Mouse (Mus musculus): ENCODE measurements around the gene Mtln. TPM values are rescaled to one million over a fixed set of nuclear protein-coding genes. Genes with fewer than 3 reads are reported as not detected.

The Mtln gene
- total RNA-seq (2012; rRNA removed) (43.9 and 51.3 TPM in 2 replicates), total RNA-seq (2014; rRNA removed) (37.2 and 47.2 TPM in 2 replicates), polyA plus RNA-seq (2012; ENCODE audit: insufficient read length, low read depth) (35.4 and 40.7 TPM in 2 replicates)

DNA sequence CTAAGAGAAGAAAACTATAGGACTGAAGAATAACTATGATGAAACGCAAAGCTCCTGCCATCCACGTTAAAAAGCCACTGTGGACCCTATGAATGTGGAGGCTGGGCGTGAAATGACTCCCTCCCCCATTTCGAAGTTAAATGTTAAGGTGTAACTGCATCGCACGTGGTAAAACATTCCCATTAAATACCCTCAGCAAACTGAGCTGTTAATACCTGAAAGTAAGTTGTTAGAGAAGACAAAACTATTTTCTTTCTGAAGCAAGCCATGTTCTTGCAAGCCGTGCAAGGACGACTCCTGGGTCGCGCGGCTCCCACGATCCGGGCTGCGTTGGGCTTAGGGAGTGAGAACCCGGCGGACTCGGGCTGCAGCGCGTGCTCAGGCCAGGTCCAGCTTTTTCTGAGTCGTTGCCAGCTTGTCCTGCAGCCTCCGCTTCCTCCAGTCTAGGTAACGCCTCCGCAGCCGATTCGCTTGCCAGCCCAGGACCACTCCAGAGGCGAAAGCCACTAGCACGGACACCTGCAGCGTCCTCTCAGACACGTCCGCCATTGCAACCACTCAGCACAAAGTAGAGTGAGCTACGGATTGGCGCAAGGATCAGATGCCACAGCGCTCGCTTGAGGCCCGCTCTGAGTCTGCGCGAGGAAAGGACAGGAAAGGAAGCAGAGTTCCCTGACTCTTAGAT lies at the start of gene Mtln:
Gene Mtln, minus strand, starts transcription at position 570 of the 685 bp plus-strand sequence.
- TF ChIP-seq ZC3H11A (IDR thresholded peaks at IDR 0.05; ENCODE audit: low read depth, low read length) (no peak), MAZ (IDR thresholded peaks at IDR 0.05; ENCODE audit: low read depth, low read length) (no peak), ELF1 (IDR thresholded peaks at IDR 0.05; ENCODE audit: low read depth, low read length) (peak; percentile 71), MAX (IDR thresholded peaks at IDR 0.05; ENCODE audit: low read length) (peak; percentile 71; the same call in 1 of the 2 replicates), JUND (conservative IDR thresholded peaks at IDR 0.05; ENCODE audit: low read depth, low read length) (0 out of 2 replicates have a peak, but pooled peaks have one; percentile 21), RAD21 (IDR thresholded peaks at IDR 0.05; ENCODE audit: low read depth, low read length) (no peak), POLR2A (IDR thresholded peaks at IDR 0.05; ENCODE audit: low read depth, low read length) (peak; percentile 97), PAX5 (IDR thresholded peaks at IDR 0.05; ENCODE audit: low read length) (no peak), MXI1 (IDR thresholded peaks at IDR 0.05; ENCODE audit: low read depth, low read length) (peak; percentile 90), NELFE (IDR thresholded peaks at IDR 0.05; ENCODE audit: low read depth, low read length) (peak; percentile 92), TCF12 (IDR thresholded peaks at IDR 0.05; ENCODE audit: low read depth, low read length) (peak; percentile 91), USF2 (conservative IDR thresholded peaks at IDR 0.05; ENCODE audit: low read depth, low read length) (no peak), MEF2A (IDR thresholded peaks at IDR 0.05; ENCODE audit: borderline replicate concordance, low read depth, low read length) (peak; percentile 28; the same call in 1 of the 2 replicates), ZNF384 (IDR thresholded peaks at IDR 0.05; ENCODE audit: low read depth, low read length) (no peak), UBTF (IDR thresholded peaks at IDR 0.05; ENCODE audit: low read depth, low read length) (peak; percentile 69; the same call in 1 of the 2 replicates), USF1 (IDR thresholded peaks at IDR 0.05; ENCODE audit: low read depth, low read length) (no peak), TBP (conservative IDR thresholded peaks at IDR 0.05; ENCODE audit: low read depth, low read length) (peak; percentile 94), POLR2AphosphoS2 (IDR thresholded peaks at IDR 0.05; ENCODE audit: low read depth, low read length) (peak; percentile 84), IRF4 (IDR thresholded peaks at IDR 0.05; ENCODE audit: low read depth, low read length) (no peak), CTCF (conservative IDR thresholded peaks at IDR 0.05 in 1 of 2, IDR thresholded peaks at IDR 0.05 in 1 of 2; ENCODE audit: low read depth in 2 of 2, low read length in 2 of 2) (no peak), RCOR1 (conservative IDR thresholded peaks at IDR 0.05; ENCODE audit: low read depth, low read length) (no peak), SIN3A (IDR thresholded peaks at IDR 0.05; ENCODE audit: low read length) (peak; percentile 86), GABPA (IDR thresholded peaks at IDR 0.05; ENCODE audit: insufficient replicate concordance, low read depth, low read length) (no peak), BHLHE40 (IDR thresholded peaks at IDR 0.05; ENCODE audit: low read depth, low read length) (0 out of 2 replicates have a peak, but pooled peaks have one; percentile 3), NRF1 (IDR thresholded peaks at IDR 0.05; ENCODE audit: low read depth, low read length) (peak; percentile 95), HCFC1 (IDR thresholded peaks at IDR 0.05; ENCODE audit: low read depth, low read length) (peak; percentile 77), ZMIZ1 (IDR thresholded peaks at IDR 0.05; ENCODE audit: low read depth, low read length) (peak; percentile 82; the same call in 1 of the 2 replicates), CHD2 (IDR thresholded peaks at IDR 0.05; ENCODE audit: low read length) (no peak), MYC (IDR thresholded peaks at IDR 0.05; ENCODE audit: low read depth, low read length) (peak; percentile 83), CHD1 (IDR thresholded peaks at IDR 0.05; ENCODE audit: low read depth, low read length) (0 out of 2 replicates have a peak, but pooled peaks have one; percentile 13), E2F4 (IDR thresholded peaks at IDR 0.05; ENCODE audit: insufficient replicate concordance, low read depth, low read length) (no peak), SMC3 (IDR thresholded peaks at IDR 0.05; ENCODE audit: low read depth, low read length) (no peak), ETS1 (conservative IDR thresholded peaks at IDR 0.05; ENCODE audit: low read depth, low read length) (no peak), EP300 (IDR thresholded peaks at IDR 0.05; ENCODE audit: low read length) (no peak), ZKSCAN1 (IDR thresholded peaks at IDR 0.05; ENCODE audit: borderline replicate concordance, low read depth, low read length) (no peak), KAT2A (IDR thresholded peaks at IDR 0.05; ENCODE audit: insufficient replicate concordance, low read length) (peak; percentile 56; the same call in 1 of the 2 replicates), MAFK (IDR thresholded peaks at IDR 0.05; ENCODE audit: insufficient replicate concordance, low read length) (peak; percentile 12; the same call in 1 of the 2 replicates), JUN (IDR thresholded peaks at IDR 0.05; ENCODE audit: insufficient read depth, low read depth, low read length) (no peak)
- Histone ChIP-seq H3K4me3 (replicated peaks in 1 of 3; ENCODE audit: low read depth in 2 of 3, low read length in 2 of 3, poor library complexity in 1 of 3) (peak within 1 kb of the TSS; percentile 63 to 84 (median 82)), H3K4me1 (ENCODE audit: control insufficient read depth in 1 of 2, insufficient read depth in 2 of 2) (peaks cover 2 to 25% of the 10 kb centered on the region in 2 experiments; a peak in 3 of 4 replicates), H3K4me2 (ENCODE audit: insufficient read depth, low read depth, poor library complexity, severe bottlenecking) (peak within 1 kb of the TSS; percentile 83; the same call in 1 of the 2 replicates), H3K27me3 (replicated peaks) (no peaks in the 10 kb centered on the region), H3K9me3 (replicated peaks; ENCODE audit: low read length) (no peaks in the 10 kb centered on the region), H3K9ac (ENCODE audit: insufficient read depth, low read depth) (peak within 1 kb of the TSS; percentile 56), H3K36me3 (replicated peaks in 1 of 2; ENCODE audit: control insufficient read depth in 1 of 2, insufficient read depth in 1 of 2, low read length in 1 of 2) (peaks cover 0 to 2% of the 10 kb centered on the region in 2 experiments), H3K27ac (ENCODE audit: insufficient read depth, low read depth) (peak within 1 kb of the TSS; percentile 54), H3K79me2 (replicated peaks; ENCODE audit: control insufficient read depth, extremely low read depth, insufficient read depth, poor library complexity, severe bottlenecking) (peaks cover 9% of the 10 kb centered on the region; the same call in 1 of the 2 replicates)
- dilution Hi-C loops (cut with MboI; ENCODE audit: extremely low pct_ligation_motif_present, extremely low pct_unique_long_range_greater_than_20kb, low sequenced_read_pairs): no loop called here
- in situ Hi-C loops (cut with MboI; ENCODE audit: low pct_ligation_motif_present, low pct_unique_long_range_greater_than_20kb, low sequenced_read_pairs): no loop called here
- DNase-seq (ENCODE audit: extremely low read depth): peak; percentile 88
